Mouse (Mus musculus) MN1 (cell line): ENCODE data around the gene Pank4.

Experiments
- DNase-seq: peaks from one replicate; pipeline ENCODE4 v3.0.0-alpha.2; 2016; ENCODE audit warnings: low spot score

Pank4 gene

GRCm38 (mm10) chr4:154963901-154964580, at the start of gene Pank4:
Pank4 (plus strand) TSS chr4:154964123.
- DNase-seq, result peak; percentile 95

GRCm38 (mm10) chr4:154914252-154914651, 49.7 kb upstream of the Pank4 start:
- no peak for DNase-seq

- DNase-seq, result no peak
These were observed 49.2 kb upstream of the Pank4 start for GRCm38 (mm10) chr4:154914707-154915106.

- DNase-seq, result no peak
These were observed 48.6 kb upstream of the Pank4 start for GRCm38 (mm10) chr4:154915286-154915685.

GRCm38 (mm10) chr4:154916662-154917061, 47.3 kb upstream of the Pank4 start:
- DNase-seq, result no peak

- DNase-seq, result no peak
These were observed 41.6 kb upstream of the Pank4 start for GRCm38 (mm10) chr4:154922291-154922690.

GRCm38 (mm10) chr4:154922931-154923330, 41.0 kb upstream of the Pank4 start:
- DNase-seq, result no peak

GRCm38 (mm10) chr4:154925413-154925812, 38.5 kb upstream of the Pank4 start:
- DNase-seq, result no peak

- no peak for DNase-seq
These were observed 36.7 kb upstream of the Pank4 start for GRCm38 (mm10) chr4:154926969-154927898.

- DNase-seq, result peak; percentile 55
These were observed 36.0 kb upstream of the Pank4 start for GRCm38 (mm10) chr4:154927899-154928337.

- no peak for DNase-seq
These were observed 35.4 kb upstream of the Pank4 start, which contains the start of gene Tnfrsf14 for GRCm38 (mm10) chr4:154928395-154929087. Tnfrsf14 (minus strand) TSS chr4:154928563.

- DNase-seq, result no peak
These were observed 34.7 kb upstream of the Pank4 start for GRCm38 (mm10) chr4:154929088-154929660.

GRCm38 (mm10) chr4:154933306-154933907, 30.5 kb upstream of the Pank4 start:
- no peak for DNase-seq

- DNase-seq, result no peak
These were observed 29.1 kb upstream of the Pank4 start for GRCm38 (mm10) chr4:154934800-154935199.

- DNase-seq, result no peak
These were observed 28.1 kb upstream of the Pank4 start for GRCm38 (mm10) chr4:154935788-154936187.

- DNase-seq, result no peak
These were observed 27.2 kb upstream of the Pank4 start for GRCm38 (mm10) chr4:154936542-154937255.

- no peak for DNase-seq
These were observed 26.2 kb upstream of the Pank4 start for GRCm38 (mm10) chr4:154937746-154938145.

GRCm38 (mm10) chr4:154940156-154940555, 23.8 kb upstream of the Pank4 start:
- DNase-seq, result no peak

- no peak for DNase-seq
These were observed 22.1 kb upstream of the Pank4 start for GRCm38 (mm10) chr4:154941831-154942230.

GRCm38 (mm10) chr4:154942632-154943322, 21.1 kb upstream of the Pank4 start:
- peak; percentile 56 for DNase-seq
